Mouse (Mus musculus) ZHBTc4 (cell line): ENCODE results near the gene Alas2.

ENCODE experiments used
- DNase-seq: peaks from one replicate; pipeline ENCODE4 v3.0.0-alpha.2; 2011; ENCODE audit warnings: low read depth, low spot score

The Alas2 gene

GRCm38 (mm10) chrX:150547239-150547638 is at the start of gene Alas2:
Alas2 (plus strand) TSS chrX:150547375.
- no peak for DNase-seq

GRCm38 (mm10) chrX:150508696-150509095 is 38.5 kb upstream of the Alas2 start:
- no peak for DNase-seq

GRCm38 (mm10) chrX:150510631-150511030 is 36.5 kb upstream of the Alas2 start:
- peak; percentile 50 for DNase-seq

- DNase-seq, result no peak
Observed at GRCm38 (mm10) chrX:150511274-150511673, 35.9 kb upstream of the Alas2 start.

- no peak for DNase-seq
Observed at GRCm38 (mm10) chrX:150514127-150514526, 33.0 kb upstream of the Alas2 start.

- no peak for DNase-seq
Observed at GRCm38 (mm10) chrX:150516015-150516414, 31.2 kb upstream of the Alas2 start.

GRCm38 (mm10) chrX:150516477-150516876 is 30.7 kb upstream of the Alas2 start:
- DNase-seq, result no peak

GRCm38 (mm10) chrX:150540111-150540510 is 7.1 kb upstream of the Alas2 start:
- DNase-seq, result no peak

GRCm38 (mm10) chrX:150541684-150542083 is 5.5 kb upstream of the Alas2 start:
- DNase-seq, result no peak

- no peak for DNase-seq
Observed at GRCm38 (mm10) chrX:150549639-150550038, 2.5 kb downstream of the Alas2 start.

- no peak for DNase-seq
Observed at GRCm38 (mm10) chrX:150551986-150552385, 4.8 kb downstream of the Alas2 start.

GRCm38 (mm10) chrX:150554032-150554431 is 6.9 kb downstream of the Alas2 start:
- no peak for DNase-seq

- DNase-seq, result no peak
Observed at GRCm38 (mm10) chrX:150564644-150565357, 17.6 kb downstream of the Alas2 start.

GRCm38 (mm10) chrX:150581921-150582320 is 34.7 kb downstream of the Alas2 start:
- no peak for DNase-seq

GRCm38 (mm10) chrX:150585116-150585515 is 37.9 kb downstream of the Alas2 start:
- DNase-seq, result no peak

GRCm38 (mm10) chrX:150588023-150588764 is 41.0 kb downstream of the Alas2 start, which contains the start of gene Pfkfb1:
Pfkfb1 (plus strand) TSS chrX:150588229.
- peak; percentile 94 for DNase-seq

GRCm38 (mm10) chrX:150589696-150590095 is 42.5 kb downstream of the Alas2 start, which contains the start of gene Apex2:
Apex2 (minus strand) TSS chrX:150589868.
- no peak for DNase-seq

- no peak for DNase-seq
Observed at GRCm38 (mm10) chrX:150593266-150594035, 46.3 kb downstream of the Alas2 start.

GRCm38 (mm10) chrX:150594176-150594575 is 47.0 kb downstream of the Alas2 start:
- DNase-seq, result no peak

- no peak for DNase-seq
Observed at GRCm38 (mm10) chrX:150595016-150595760, 48.0 kb downstream of the Alas2 start.

GRCm38 (mm10) chrX:150598882-150599281 is 51.7 kb downstream of the Alas2 start:
- DNase-seq, result no peak
